In genomic region chr12:111758381-111759175, GRCm38 (mm10) we compare ENCODE assay signal across 8 mouse cellular contexts. TPM values are rescaled to one million over a fixed set of nuclear protein-coding genes. Genes with fewer than 3 reads are reported as not detected.
DNase-seq lines count a peak whose midpoint lies in the region; ATAC-seq and TF ChIP-seq lines count a peak whose summit lies in the region.

Gene Klc1, plus strand, starts transcription at chr12:111758849.

- WGBS in lung, postnatal 0 days, result 1% methylated on average over 39 of the region's 85 CpGs

- H3K27me3 ChIP-seq in MEL (ENCODE audit: control insufficient read depth in 1 of 2, insufficient read depth in 2 of 2, low read length in 2 of 2), result no peaks in the 10 kb centered on the region
- H3K27me3 ChIP-seq in lung, postnatal 0 days (replicated peaks; ENCODE audit: insufficient read depth, low read length), result no peaks in the 10 kb centered on the region

- DNase-seq in MEL (ENCODE audit: low read depth, low spot score), result peak; percentile 75
- peak; percentile 85 for DNase-seq in cerebellum, adult 8-10 months
- DNase-seq in layer of hippocampus, postnatal 10 days (ENCODE audit: low spot score in 2 of 2), result peak; percentile 83 to 91
- peak; percentile 69 for DNase-seq in lung, postnatal 0 days (ENCODE audit: low spot score)
- DNase-seq in ovary, postnatal 14 days (ENCODE audit: low spot score), result peak; percentile 67
- DNase-seq in thymus, postnatal 14 days, result peak; percentile 87

- H3K27ac ChIP-seq in MEL (ENCODE audit: control insufficient read depth, low read depth, low read length), result peak within 1 kb of the TSS; percentile 21
- peak within 1 kb of the TSS; percentile 95 for H3K27ac ChIP-seq in lung, postnatal 0 days (ENCODE audit: low read length)

- peaks cover 31% of the 10 kb centered on the region for H3K79me2 ChIP-seq in MEL (ENCODE audit: control insufficient read depth, insufficient read depth, low read length, poor library complexity)

- no peak for TF ChIP-seq RAD21 in MEL (IDR thresholded peaks at IDR 0.05; ENCODE audit: low read depth, low read length)

- peaks cover 9 to 18% of the 10 kb centered on the region in 2 experiments for H3K4me1 ChIP-seq in MEL (ENCODE audit: control insufficient read depth in 1 of 2, insufficient read depth in 2 of 2, low read length in 2 of 2)
- peaks cover 18% of the 10 kb centered on the region; the same call in 1 of the 2 replicates for H3K4me1 ChIP-seq in lung, postnatal 0 days (ENCODE audit: insufficient read depth, low read depth, low read length)

- TF ChIP-seq CTCF in MEL (IDR thresholded peaks at IDR 0.05 in 2 of 3, conservative IDR thresholded peaks at IDR 0.05 in 1 of 3; ENCODE audit: control insufficient read depth in 1 of 3, insufficient read depth in 1 of 3, low read depth in 2 of 3, low read length in 3 of 3, poor library complexity in 1 of 3, severe bottlenecking in 1 of 3), result no peak
- no peak for TF ChIP-seq CTCF in lung, postnatal 0 days (IDR thresholded peaks at IDR 0.05)

- TF ChIP-seq POLR2A in MEL (IDR thresholded peaks at IDR 0.05; ENCODE audit: control insufficient read depth in 1 of 2, insufficient read depth in 1 of 2, low read depth in 1 of 2, low read length in 2 of 2, poor library complexity in 1 of 2), result peak; percentile 83 to 91

- peak; percentile 53 for ATAC-seq in frontal cortex, adult (ENCODE audit: low TSS enrichment)
- peak; percentile 52 to 53; a peak in 2 of 4 replicates for ATAC-seq in hematopoietic stem cell, adult 5-6 weeks (replicated peaks in 1 of 2; ENCODE audit: insufficient read depth in 1 of 2, low FRiP score in 2 of 2, low TSS enrichment in 1 of 2, low read depth in 1 of 2, poor library complexity in 2 of 2, severe bottlenecking in 2 of 2)
- ATAC-seq in lung, postnatal 0 days, result peak; percentile 66

- H3K4me2 ChIP-seq in lung, postnatal 0 days (replicated peaks; ENCODE audit: low read depth, low read length), result peak within 1 kb of the TSS; percentile 98

- H3K9me3 ChIP-seq in MEL (replicated peaks; ENCODE audit: insufficient read depth, low read length), result no peaks in the 10 kb centered on the region
- H3K9me3 ChIP-seq in lung, postnatal 0 days (ENCODE audit: low read length), result no peaks in the 10 kb centered on the region

- TF ChIP-seq EP300 in MEL (IDR thresholded peaks at IDR 0.05; ENCODE audit: low read depth in 1 of 2, low read length in 2 of 2), result no peak
- no peak for TF ChIP-seq EP300 in lung, postnatal 0 days (IDR thresholded peaks at IDR 0.05)

- peaks cover 0 to 10% of the 10 kb centered on the region in 2 experiments; a peak in 2 of 4 replicates for H3K36me3 ChIP-seq in MEL (ENCODE audit: control insufficient read depth in 1 of 2, insufficient read depth in 2 of 2, low read length in 2 of 2)
- H3K36me3 ChIP-seq in lung, postnatal 0 days (ENCODE audit: insufficient read depth, low read length), result no peaks in the 10 kb centered on the region

- peak within 1 kb of the TSS; percentile 86 for H3K9ac ChIP-seq in MEL (ENCODE audit: control insufficient read depth, low read depth, low read length, poor library complexity, severe bottlenecking)
- peak within 1 kb of the TSS; percentile 94 for H3K9ac ChIP-seq in lung, postnatal 0 days (replicated peaks; ENCODE audit: low read depth)

- H3K4me3 ChIP-seq in MEL (ENCODE audit: control insufficient read depth in 1 of 2, insufficient read depth in 1 of 2, low read depth in 2 of 2, low read length in 2 of 2), result peak within 1 kb of the TSS; percentile 79 to 94
- H3K4me3 ChIP-seq in lung, postnatal 0 days (ENCODE audit: low read depth, low read length), result peak within 1 kb of the TSS; percentile 91

TF ChIP-seq in MEL, 35 proteins besides CTCF, POLR2A, EP300 and RAD21:
- no peak; the same call in 1 of the 2 replicates for TF ChIP-seq SIN3A (IDR thresholded peaks at IDR 0.05; ENCODE audit: low read length)
- peak; percentile 57; the same call in 1 of the 2 replicates for TF ChIP-seq POLR2AphosphoS2 (IDR thresholded peaks at IDR 0.05; ENCODE audit: low read length)
- TF ChIP-seq ZKSCAN1 (IDR thresholded peaks at IDR 0.05; ENCODE audit: low read depth, low read length), result no peak
- no peak for TF ChIP-seq TBP (IDR thresholded peaks at IDR 0.05; ENCODE audit: low read depth, low read length)
- TF ChIP-seq MXI1 (IDR thresholded peaks at IDR 0.05; ENCODE audit: low read depth, low read length), result 0 out of 2 replicates have a peak, but pooled peaks have one; percentile 6
- TF ChIP-seq TCF12 (IDR thresholded peaks at IDR 0.05; ENCODE audit: low read depth, low read length), result 0 out of 2 replicates have a peak, but pooled peaks have one; percentile 18
- no peak for TF ChIP-seq ETS1 (IDR thresholded peaks at IDR 0.05; ENCODE audit: low read depth, low read length)
- peak; percentile 76 for TF ChIP-seq NELFE (IDR thresholded peaks at IDR 0.05; ENCODE audit: low read depth, low read length)
- peak; percentile 78 for TF ChIP-seq HCFC1 (IDR thresholded peaks at IDR 0.05; ENCODE audit: low read depth, low read length)
- no peak for TF ChIP-seq POLR2AphosphoS5 (IDR thresholded peaks at IDR 0.05; ENCODE audit: borderline replicate concordance, low read depth, low read length)
- TF ChIP-seq GATA1 (IDR thresholded peaks at IDR 0.05; ENCODE audit: low read depth, low read length), result no peak

RNA-seq across cellular contexts. Expression of gene Klc1, which starts in this region (rescaled TPM):
- total RNA-seq in MEL (2012; rRNA removed), result 29.1 and 30.7 TPM in 2 replicates
- polyA plus RNA-seq in MEL (2012; ENCODE audit: insufficient read depth in 1 of 2, insufficient read length in 2 of 2, low read depth in 1 of 2, low replicate concordance in 2 of 2, missing spikeins in 1 of 2), result 10 to 100 TPM in 1 of 2 experiments, not detected in 1; 60.4 TPM
- 64.8 and 73.9 TPM in 2 replicates for total RNA-seq in hematopoietic stem cell, adult 5-6 weeks (2017)
- total RNA-seq in layer of hippocampus, postnatal 10 days (2021), result 100 to 1,000 TPM; 840 to 877 TPM
- polyA plus RNA-seq in lung, postnatal 0 days (2015; fragmentation: Nextera tagmentation; extraction: Ambion mirVana), result 86.1 and 89.6 TPM in 2 replicates

Comparison
In these comparisons a context has a peak if more than half of its experiments do, and no peak if none do; other contexts are left out.
1. Peak in every context shown above with its lines: DNase-seq, ATAC-seq, H3K4me3 ChIP-seq and H3K27ac ChIP-seq.
2. RNA of gene Klc1 (total RNA-seq): 840 to 877 TPM in layer of hippocampus, postnatal 10 days; 64.8 to 73.9 TPM in hematopoietic stem cell, adult 5-6 weeks and 29.1 to 30.7 TPM in MEL; every median in the first group is over 10 times any median in the second.